Mouse (Mus musculus) cerebellum, postnatal 4 days (tissue): ENCODE data around the gene Cd99l2.
"Not testable (repeated sequence)": the region's sequence is repeated elsewhere in the genome, so short reads cannot be mapped to it uniquely, and the experiment has no call there.

Source experiments
- DNase-seq, 2 experiments: peaks; one replicate each; pipeline ENCODE4 v3.0.0; 2022; ENCODE audit warnings: low spot score in 2 of 2, mixed read lengths in 1 of 2

Cd99l2 gene

GRCm38 (mm10) chrX:71492634-71493278 lies at the start of gene Cd99l2:
TSS of gene Cd99l2 (minus strand) at chrX:71492849.
- peak; percentile 46 to 77 for DNase-seq

DNA sequence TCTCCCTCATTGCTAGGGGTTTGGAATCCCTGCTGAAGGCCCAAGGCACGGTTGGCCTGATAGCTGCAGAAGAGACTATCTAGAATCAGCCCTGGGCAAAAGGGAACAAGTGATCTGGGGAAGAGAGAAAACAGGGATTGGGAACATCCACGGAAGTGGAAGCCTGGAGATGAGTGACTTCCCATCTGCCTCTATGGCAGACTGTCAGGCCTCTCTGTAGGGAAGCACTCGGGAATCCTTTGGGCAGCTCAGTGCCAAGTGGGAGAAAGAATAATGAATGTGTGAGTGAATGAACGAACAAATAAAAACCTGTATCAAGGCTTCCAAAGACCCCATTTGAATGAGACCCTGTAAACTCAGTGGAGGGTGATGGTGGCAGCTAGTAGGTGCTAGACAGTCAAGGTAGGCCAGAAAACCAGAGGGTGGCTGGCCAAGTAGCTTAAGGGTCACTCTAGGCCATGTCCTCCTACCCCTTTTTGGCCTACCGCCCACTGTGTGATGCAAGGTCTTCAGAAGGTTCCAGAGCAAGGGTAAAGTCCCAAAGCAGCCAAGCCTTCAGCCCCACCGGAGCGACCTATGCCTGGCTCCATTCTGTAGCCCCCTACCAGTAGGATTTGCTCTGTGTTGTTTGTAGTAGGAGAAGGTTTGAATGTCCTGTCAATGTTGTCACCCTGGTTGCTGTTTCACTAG lies 48.3 kb upstream of the Cd99l2 start:
- peak in 1 of 2 experiments; percentile 5 for DNase-seq

DNA sequence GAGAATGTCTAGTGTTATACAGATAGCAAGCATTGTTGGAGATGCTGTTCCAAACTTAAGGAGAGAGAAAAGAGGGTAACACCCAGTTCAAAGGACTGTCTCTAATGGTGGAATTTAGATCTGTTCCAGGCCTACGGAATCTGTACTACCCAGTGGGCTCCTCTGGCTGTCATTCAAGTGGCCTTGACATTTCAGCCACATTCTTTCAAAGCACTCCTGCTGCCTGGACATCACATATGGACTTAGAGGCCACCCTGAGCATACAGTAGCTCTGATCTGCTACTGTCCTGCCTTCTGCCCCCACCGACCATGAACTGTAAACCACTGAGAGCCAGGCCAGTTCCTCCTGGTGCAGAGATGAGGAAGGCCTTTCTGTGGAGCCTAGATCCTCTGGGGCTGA lies 45.1 kb upstream of the Cd99l2 start:
- no peak for DNase-seq

- no peak for DNase-seq
Observed at GRCm38 (mm10) chrX:71534102-71534501, 41.5 kb upstream of the Cd99l2 start.

DNA sequence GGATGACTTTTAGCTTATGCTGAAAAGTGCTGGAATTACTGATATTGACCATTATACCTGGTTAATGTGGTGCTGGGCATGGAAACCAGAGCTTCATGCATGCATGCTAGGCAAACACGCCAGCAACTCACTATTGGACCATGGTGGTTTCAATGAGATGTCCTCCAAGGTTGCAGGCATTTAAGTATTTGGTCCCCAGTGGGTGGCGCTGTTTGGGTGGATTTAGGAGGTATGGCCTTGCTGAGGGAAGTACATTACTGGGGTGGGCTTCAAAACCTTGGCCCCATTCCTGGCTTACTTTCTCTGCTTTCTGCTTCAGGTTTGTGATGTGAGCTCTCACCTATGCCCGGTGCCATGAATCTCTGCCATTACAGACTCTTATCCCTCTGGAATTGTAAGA lies 40.0 kb upstream of the Cd99l2 start:
- no peak for DNase-seq

DNA sequence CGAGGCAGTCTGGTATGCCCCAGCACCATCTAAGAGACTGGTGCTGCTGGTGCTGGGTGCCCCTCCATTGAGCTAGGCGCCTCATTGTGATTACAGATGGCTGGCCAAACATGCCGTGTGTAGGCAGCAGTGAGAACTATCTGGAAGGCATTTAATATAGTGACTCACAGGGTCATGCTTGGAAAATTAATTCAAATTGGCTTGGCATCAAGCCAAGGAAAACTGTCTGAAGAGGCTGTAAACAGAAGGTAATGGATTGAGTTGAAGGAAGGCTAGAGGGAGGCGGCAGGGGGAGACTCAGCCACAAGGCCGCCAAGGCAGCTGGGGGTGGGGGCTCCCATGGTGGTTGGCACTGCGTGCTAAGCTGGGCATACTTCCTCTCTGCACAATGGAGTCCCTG lies 36.0 kb upstream of the Cd99l2 start:
- peak in 1 of 2 experiments; percentile 12 for DNase-seq

- DNase-seq, result no peak
Observed at GRCm38 (mm10) chrX:71528150-71528549, 35.5 kb upstream of the Cd99l2 start.

DNA sequence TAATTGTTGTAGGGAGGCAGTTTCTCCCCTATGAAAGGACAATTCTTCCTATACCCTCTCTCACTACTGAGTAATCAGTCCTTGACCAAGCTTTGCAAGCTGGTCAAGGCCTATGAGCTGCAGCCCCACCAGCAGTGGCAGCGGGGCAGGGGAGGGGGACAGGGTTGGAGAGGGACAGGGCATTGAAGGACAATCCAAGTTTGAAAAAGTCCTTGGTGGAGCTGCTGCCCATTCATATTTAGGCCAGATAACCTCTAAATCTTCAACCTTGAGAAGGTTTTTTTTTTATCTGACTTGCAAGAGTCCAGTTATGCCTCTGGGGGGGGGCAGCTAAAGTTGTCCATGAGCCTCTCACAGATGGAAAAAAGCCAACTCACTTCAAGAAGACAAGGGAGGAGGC lies 34.8 kb upstream of the Cd99l2 start:
- DNase-seq, result no peak

DNA sequence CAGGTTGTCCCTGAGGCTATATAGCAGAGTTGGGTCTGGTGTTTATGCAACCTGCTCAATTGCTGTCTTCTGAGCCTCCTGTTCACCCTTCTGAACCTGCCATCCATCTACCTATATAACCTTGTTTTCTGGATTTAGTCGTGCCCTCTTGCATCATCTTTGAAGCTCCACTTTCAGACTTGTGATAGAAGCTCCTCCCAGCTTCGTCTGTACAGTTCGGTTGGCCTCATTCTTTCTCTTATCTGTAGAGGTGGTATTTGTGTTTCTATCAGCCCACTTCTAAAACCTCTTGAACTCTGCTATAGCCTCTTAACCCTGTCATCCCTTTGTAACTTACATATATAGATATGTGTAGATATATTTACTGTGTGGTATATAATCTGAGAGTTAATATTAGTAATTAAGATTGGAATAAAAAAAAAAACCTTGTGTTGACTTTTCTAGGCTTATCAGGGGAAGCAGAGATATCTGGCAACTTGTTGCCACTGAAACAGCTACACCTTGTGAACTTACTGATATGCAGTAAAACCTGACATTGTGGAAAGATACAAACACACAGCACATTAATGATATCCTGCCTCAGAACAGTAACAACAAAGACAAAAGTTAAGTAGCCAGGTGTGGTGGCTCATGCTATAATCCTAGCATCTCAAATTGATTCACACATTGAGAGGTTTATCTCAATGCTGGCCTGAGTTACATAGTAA lies 33.1 kb upstream of the Cd99l2 start:
- no peak for DNase-seq

- no peak for DNase-seq
Observed at GRCm38 (mm10) chrX:71524310-71524709, 31.7 kb upstream of the Cd99l2 start.

GRCm38 (mm10) chrX:71522889-71523288 lies 30.2 kb upstream of the Cd99l2 start:
- DNase-seq, result no peak

- DNase-seq, result no peak
Observed at GRCm38 (mm10) chrX:71519252-71519651, 26.6 kb upstream of the Cd99l2 start.

GRCm38 (mm10) chrX:71506591-71506990 lies 13.9 kb upstream of the Cd99l2 start:
- not testable (repeated sequence) for DNase-seq

DNA sequence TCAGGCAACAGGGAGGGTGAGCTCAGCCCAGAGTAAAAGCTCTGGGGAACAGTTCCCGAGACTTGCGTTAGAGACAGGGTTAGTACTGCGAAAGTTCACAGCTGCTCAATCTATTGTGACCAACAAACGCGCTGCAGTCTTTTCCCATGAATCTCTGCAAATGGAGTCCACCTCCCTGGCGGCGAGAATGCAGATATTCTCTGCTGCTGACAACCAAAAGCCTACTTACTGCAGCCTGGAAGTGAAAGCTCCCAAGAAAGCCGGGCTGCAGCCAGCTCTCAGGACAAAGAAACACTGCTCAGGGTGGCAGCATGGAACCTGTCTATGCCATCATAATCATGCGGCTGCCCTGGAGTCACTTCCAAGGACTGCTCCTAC lies 619 bp upstream of the Cd99l2 start:
- peak; percentile 19 to 22 for DNase-seq

- DNase-seq, result no peak
Observed at GRCm38 (mm10) chrX:71491931-71492633, 567 bp downstream of the Cd99l2 start.

DNA sequence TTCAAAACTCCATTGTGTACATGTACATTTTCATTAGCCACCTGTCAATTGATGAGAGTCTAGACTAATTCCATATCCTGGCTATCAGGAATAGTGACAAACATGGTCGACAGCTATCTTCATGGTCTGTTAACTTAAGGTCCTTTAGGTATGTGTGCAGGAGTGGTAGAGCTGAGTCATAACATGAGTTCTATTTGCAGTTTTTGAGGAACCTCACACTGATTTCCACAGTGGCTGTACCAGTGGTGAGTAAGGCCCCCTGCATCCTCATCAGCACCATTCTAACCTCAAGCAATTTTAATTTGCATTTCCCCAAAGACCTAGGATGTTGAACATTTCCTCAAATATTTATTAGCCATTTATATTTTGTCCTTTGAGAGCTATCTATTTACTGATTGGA lies 3.3 kb downstream of the Cd99l2 start:
- DNase-seq, result no peak

DNA sequence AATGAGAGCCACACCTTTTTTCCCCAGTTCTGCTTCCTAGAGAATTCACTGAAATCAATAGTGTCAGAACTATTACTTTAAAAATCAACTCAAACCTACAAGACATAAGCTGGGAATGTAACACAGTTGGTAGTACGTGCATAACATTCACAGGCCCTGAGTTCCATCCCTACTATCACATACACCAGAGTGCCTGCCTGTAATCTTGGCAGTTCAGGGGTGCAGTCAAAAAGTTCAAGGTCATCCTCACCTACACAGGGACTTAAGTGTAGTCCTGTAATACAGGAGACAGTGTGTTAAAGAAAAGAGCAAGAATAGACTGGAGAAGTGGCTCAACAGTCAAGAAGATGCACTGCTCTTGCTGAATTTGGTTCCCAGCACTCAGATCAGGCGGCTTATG lies 10.4 kb downstream of the Cd99l2 start:
- DNase-seq, result no peak

DNA sequence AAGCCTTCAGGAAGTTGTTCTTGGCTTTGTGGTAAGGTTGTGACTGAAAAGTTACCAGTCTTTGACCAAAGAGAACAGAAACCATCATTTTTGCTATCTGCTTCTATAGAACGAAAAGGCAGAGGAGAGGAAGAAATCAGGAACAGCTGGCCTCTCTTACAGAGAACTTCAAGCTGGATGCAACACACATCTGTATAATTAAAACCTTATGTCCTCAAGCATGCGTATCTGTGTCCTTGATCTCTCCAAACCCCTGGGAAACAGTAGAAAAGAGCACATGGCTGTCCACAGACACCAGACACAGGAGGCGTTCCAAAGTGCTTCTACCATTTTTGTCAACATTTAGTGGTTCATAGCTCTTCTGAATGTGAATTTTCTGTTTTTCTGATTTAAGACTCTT lies 16.7 kb downstream of the Cd99l2 start:
- no peak for DNase-seq

GRCm38 (mm10) chrX:71475497-71475896 lies 17.2 kb downstream of the Cd99l2 start:
- DNase-seq, result no peak

DNA sequence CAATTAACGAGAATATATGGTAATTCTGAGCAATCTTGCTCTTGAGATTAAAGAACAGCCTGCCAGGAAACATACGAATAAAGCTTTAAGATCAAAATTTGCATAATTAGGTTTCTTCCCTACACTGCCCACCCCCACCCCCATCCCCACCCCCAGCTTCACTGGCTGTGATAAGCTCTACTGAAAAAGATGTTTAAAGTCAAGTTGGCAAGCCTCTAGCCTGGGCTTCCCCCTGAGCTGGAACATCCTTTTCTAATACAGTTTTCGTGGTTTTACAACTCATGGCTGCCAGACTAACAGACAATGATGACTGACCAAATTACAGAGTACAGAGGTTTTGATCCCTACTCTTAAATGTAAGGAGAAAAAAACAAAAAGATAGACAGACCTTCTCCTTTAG lies 17.6 kb downstream of the Cd99l2 start:
- DNase-seq, result no peak

GRCm38 (mm10) chrX:71474296-71474956 lies 18.2 kb downstream of the Cd99l2 start:
- no peak for DNase-seq
